Comparison of ENCODE assay signal across 8 mouse cellular contexts in genomic region chr6:88927595-88927994, GRCm38 (mm10). TPM values are rescaled to one million over a fixed set of nuclear protein-coding genes. Genes with fewer than 3 reads are reported as not detected.
DNase-seq lines count a peak whose midpoint lies in the region; ATAC-seq and TF ChIP-seq lines count a peak whose summit lies in the region.

No protein-coding gene starts in this region.

- in situ Hi-C loops in ES-E14 (cut with MboI; ENCODE audit: low sequenced_read_pairs in 2 of 2, unreplicated experiment in 2 of 2): loop anchor here (25.0 kb wide), 1 partner anchor 635 kb away; no protein-coding TSS in a partner anchor

- no peak overlapping the region for H3K9ac ChIP-seq in ES-E14 (ENCODE audit: insufficient read depth, low read depth, low read length, poor library complexity, severe bottlenecking)
- H3K9ac ChIP-seq in forebrain, embryonic 16.5 days (replicated peaks; ENCODE audit: low read depth, low read length): no peak overlapping the region
- no peak overlapping the region for H3K9ac ChIP-seq in hindbrain, embryonic 15.5 days

- no peak overlapping the region for H3K27ac ChIP-seq in ES-E14 (ENCODE audit: insufficient read depth, low read depth, low read length, poor library complexity, severe bottlenecking)
- H3K27ac ChIP-seq in forebrain, embryonic 16.5 days (ENCODE audit: low read length): no peak overlapping the region
- 0 out of 2 replicates have a peak overlapping the region, but pooled peaks have one; percentile 7 for H3K27ac ChIP-seq in hindbrain, embryonic 15.5 days (replicated peaks)

- no peak overlapping the region for H3K4me2 ChIP-seq in forebrain, embryonic 16.5 days (ENCODE audit: low read length)
- H3K4me2 ChIP-seq in hindbrain, embryonic 15.5 days: no peak overlapping the region

- H3K9me3 ChIP-seq in ES-E14 (ENCODE audit: control insufficient read depth, insufficient read depth, low read depth, low read length): no peaks in the 10 kb centered on the region
- H3K9me3 ChIP-seq in forebrain, embryonic 16.5 days (ENCODE audit: control insufficient read depth, low read length): no peaks in the 10 kb centered on the region
- no peaks in the 10 kb centered on the region for H3K9me3 ChIP-seq in hindbrain, embryonic 15.5 days
- H3K9me3 ChIP-seq in megakaryocyte, embryonic 14.5 days: no peaks in the 10 kb centered on the region

- no peaks in the 10 kb centered on the region for H3K27me3 ChIP-seq in forebrain, embryonic 16.5 days (replicated peaks; ENCODE audit: control insufficient read depth, insufficient read depth, low read length)
- H3K27me3 ChIP-seq in hindbrain, embryonic 15.5 days: no peaks in the 10 kb centered on the region
- H3K27me3 ChIP-seq in megakaryocyte, embryonic 14.5 days (replicated peaks): peaks cover 51% of the 10 kb centered on the region

- H3K4me1 ChIP-seq in ES-E14 (ENCODE audit: control insufficient read depth in 2 of 2, insufficient read depth in 2 of 2, low read length in 2 of 2, poor library complexity in 1 of 2): peaks cover 0 to 9% of the 10 kb centered on the region in 2 experiments; a peak in 2 of 4 replicates
- peaks cover 22% of the 10 kb centered on the region for H3K4me1 ChIP-seq in forebrain, embryonic 16.5 days (replicated peaks; ENCODE audit: control insufficient read depth, insufficient read depth, low read length)
- H3K4me1 ChIP-seq in hindbrain, embryonic 15.5 days (replicated peaks): peaks cover 55% of the 10 kb centered on the region
- peaks cover 50% of the 10 kb centered on the region for H3K4me1 ChIP-seq in megakaryocyte, embryonic 14.5 days

- H3K36me3 ChIP-seq in ES-E14 (ENCODE audit: control insufficient read depth, insufficient read depth, low read length, poor library complexity, severe bottlenecking): no peaks in the 10 kb centered on the region
- H3K36me3 ChIP-seq in forebrain, embryonic 16.5 days (ENCODE audit: control insufficient read depth, insufficient read depth): no peaks in the 10 kb centered on the region
- no peaks in the 10 kb centered on the region for H3K36me3 ChIP-seq in hindbrain, embryonic 15.5 days
- no peaks in the 10 kb centered on the region for H3K36me3 ChIP-seq in megakaryocyte, embryonic 14.5 days (replicated peaks; ENCODE audit: low read length)

- H3K4me3 ChIP-seq in ES-E14 (ENCODE audit: insufficient read depth in 1 of 2, low read depth in 1 of 2, low read length in 2 of 2, poor library complexity in 1 of 2, severe bottlenecking in 1 of 2): no peak overlapping the region
- H3K4me3 ChIP-seq in forebrain, embryonic 16.5 days (replicated peaks; ENCODE audit: low read length): no peak overlapping the region
- no peak overlapping the region for H3K4me3 ChIP-seq in hindbrain, embryonic 15.5 days
- H3K4me3 ChIP-seq in megakaryocyte, embryonic 14.5 days (replicated peaks): peak overlapping the region; percentile 69

- peak; percentile 56 for DNase-seq in ES-E14 (ENCODE audit: low read depth, low spot score)
- peak; percentile 76 for DNase-seq in cerebellum, adult 11 months
- DNase-seq in left cerebral cortex, adult 11 months (ENCODE audit: low spot score): peak; percentile 69
- DNase-seq in right cerebral cortex, adult 2 months (ENCODE audit: low spot score in 2 of 2): peak; percentile 92
- DNase-seq in urinary bladder, postnatal 14 days (ENCODE audit: low spot score): peak; percentile 75

- WGBS in forebrain, embryonic 16.5 days: 16% methylated on average over 2 of the region's 2 CpGs
- WGBS in hindbrain, embryonic 15.5 days: 0% methylated on average over 2 of the region's 2 CpGs

- peak; percentile 42 for ATAC-seq in forebrain, embryonic 16.5 days
- peak; percentile 35; the same call in 1 of the 2 replicates for ATAC-seq in hindbrain, embryonic 15.5 days (ENCODE audit: low FRiP score, low read depth)

TF ChIP-seq in ES-E14, 5 proteins besides CTCF, POLR2A, EP300 and RAD21:
- TF ChIP-seq HCFC1 (IDR thresholded peaks at IDR 0.05; ENCODE audit: borderline replicate concordance, insufficient read depth, low read length): no peak
- TF ChIP-seq ZC3H11A (IDR thresholded peaks at IDR 0.05; ENCODE audit: borderline replicate concordance, low read depth, low read length): peak; percentile 77; the same call in 1 of the 2 replicates
- no peak for TF ChIP-seq MAFK (IDR thresholded peaks at IDR 0.05; ENCODE audit: insufficient read depth, low read depth, low read length)
- TF ChIP-seq CHD2 (IDR thresholded peaks at IDR 0.05; ENCODE audit: low read depth, low read length): no peak

RNA-seq across cellular contexts. Expression of gene Tpra1, which starts 25.5 kb away (rescaled TPM):
- 31.0 and 67.2 TPM in 2 replicates for total RNA-seq in ES-E14 (2012; rRNA removed)
- polyA plus RNA-seq in forebrain, embryonic 16.5 days (2015; fragmentation: Nextera tagmentation; extraction: Ambion mirVana): 56.9 and 70.0 TPM in 2 replicates
- polyA plus RNA-seq in hindbrain, embryonic 15.5 days (2015; fragmentation: Nextera tagmentation; extraction: Ambion mirVana): 81.7 and 94.2 TPM in 2 replicates
- polyA plus RNA-seq in megakaryocyte, embryonic 14.5 days (2012; ENCODE audit: insufficient read depth, low replicate concordance): 102 and 155 TPM in 2 replicates

RNA-seq across cellular contexts. Expression of gene Mcm2, which starts 29.0 kb away (rescaled TPM):
- 222 and 237 TPM in 2 replicates for total RNA-seq in ES-E14 (2012; rRNA removed)
- polyA plus RNA-seq in forebrain, embryonic 16.5 days (2015; fragmentation: Nextera tagmentation; extraction: Ambion mirVana): 60.2 and 64.6 TPM in 2 replicates
- 34.0 and 36.2 TPM in 2 replicates for polyA plus RNA-seq in hindbrain, embryonic 15.5 days (2015; fragmentation: Nextera tagmentation; extraction: Ambion mirVana)
- polyA plus RNA-seq in megakaryocyte, embryonic 14.5 days (2012; ENCODE audit: insufficient read depth, low replicate concordance): 133 and 188 TPM in 2 replicates

RNA-seq across cellular contexts. Expression of gene Podxl2, which starts 52.8 kb away (rescaled TPM):
- 5.0 and 5.7 TPM in 2 replicates for total RNA-seq in ES-E14 (2012; rRNA removed)
- polyA plus RNA-seq in forebrain, embryonic 16.5 days (2015; fragmentation: Nextera tagmentation; extraction: Ambion mirVana): 592 and 647 TPM in 2 replicates
- polyA plus RNA-seq in hindbrain, embryonic 15.5 days (2015; fragmentation: Nextera tagmentation; extraction: Ambion mirVana): 584 and 747 TPM in 2 replicates
- polyA plus RNA-seq in megakaryocyte, embryonic 14.5 days (2012; ENCODE audit: insufficient read depth, low replicate concordance): 1.2 and 3.2 TPM in 2 replicates

Comparison
In these comparisons a context has a peak if more than half of its experiments do, and no peak if none do; other contexts are left out.
1. RNA of gene Podxl2, which starts 52.8 kb away (polyA plus RNA-seq): 584 to 747 TPM in hindbrain, embryonic 15.5 days and 592 to 647 TPM in forebrain, embryonic 16.5 days; 1.2 to 3.2 TPM in megakaryocyte, embryonic 14.5 days; every median in the first group is over 100 times any median in the second.
2. Peak in every context shown above with its lines, with median percentiles within 50 percentile points of each other: DNase-seq.